In genomic region chr9:108198621-108199020, GRCm38 (mm10) we compare ENCODE assay signal across 15 mouse cellular contexts.
"Had no signal": no experiment of that assay in that cellular context is flagged by ENCODE, and none has a peak within 500 bp of the region (broad histone marks: within the 10 kb centered on the region; RNA-seq: fewer than 3 reads in every experiment).

No protein-coding gene starts in this region.

- H3K4me2 ChIP-seq: intestine, embryonic 15.5 days; limb, embryonic 13.5 days; midbrain, embryonic 12.5 days; neural tube, embryonic 15.5 days; stomach, embryonic 15.5 days had no signal

- H3K36me3 ChIP-seq: intestine, embryonic 15.5 days; limb, embryonic 13.5 days; midbrain, embryonic 12.5 days; neural tube, embryonic 15.5 days; stomach, embryonic 15.5 days had no signal

- H3K27me3 ChIP-seq: intestine, embryonic 15.5 days; limb, embryonic 13.5 days; midbrain, embryonic 12.5 days; neural tube, embryonic 15.5 days; stomach, embryonic 15.5 days had no signal

- ATAC-seq: intestine, embryonic 15.5 days had no signal

- H3K4me3 ChIP-seq: intestine, embryonic 15.5 days; limb, embryonic 13.5 days; midbrain, embryonic 12.5 days; myocyte; neural tube, embryonic 15.5 days; stomach, embryonic 15.5 days had no signal

- DNase-seq: kidney, adult 18-20 months; kidney, postnatal 25 days; left cerebral cortex, postnatal 4 days; lung, adult 18-20 months; lung, postnatal 10 days; spleen, adult 18-20 months; thymus, adult 2 months; thymus, postnatal 25 days had no signal

- H3K9me3 ChIP-seq: intestine, embryonic 15.5 days; limb, embryonic 13.5 days; midbrain, embryonic 12.5 days; neural tube, embryonic 15.5 days; stomach, embryonic 15.5 days had no signal

- H3K9ac ChIP-seq: intestine, embryonic 15.5 days; limb, embryonic 13.5 days; liver, embryonic 14.5 days; midbrain, embryonic 12.5 days; neural tube, embryonic 15.5 days; stomach, embryonic 15.5 days had no signal

- H3K27ac ChIP-seq: intestine, embryonic 15.5 days; limb, embryonic 13.5 days; liver, embryonic 14.5 days; midbrain, embryonic 12.5 days; neural tube, embryonic 15.5 days; stomach, embryonic 15.5 days had no signal
